Mouse (Mus musculus): ENCODE results near the gene Gdpgp1. TPM values are rescaled to one million over a fixed set of nuclear protein-coding genes. Genes with fewer than 3 reads are reported as not detected.

Gene Gdpgp1
- total and polyA plus RNA-seq, 3 experiments, result 2.0 to 3.6 (median 3.0) TPM

- Histone ChIP-seq H3K27me3 (replicated peaks) (no peaks in the 10 kb centered on the region), H3K4me1 (ENCODE audit: control insufficient read depth in 1 of 2, insufficient read depth in 2 of 2) (no peaks in the 10 kb centered on the region), H3K4me2 (ENCODE audit: insufficient read depth, low read depth, poor library complexity, severe bottlenecking) (no peak overlapping the region), H3K27ac (ENCODE audit: insufficient read depth, low read depth) (no peak overlapping the region), H3K79me2 (replicated peaks; ENCODE audit: control insufficient read depth, extremely low read depth, insufficient read depth, poor library complexity, severe bottlenecking) (no peaks in the 10 kb centered on the region), H3K9ac (ENCODE audit: insufficient read depth, low read depth) (no peak overlapping the region), H3K36me3 (replicated peaks in 1 of 2; ENCODE audit: control insufficient read depth in 1 of 2, insufficient read depth in 1 of 2, low read length in 1 of 2) (peaks cover 54 to 92% of the 10 kb centered on the region in 2 experiments), H3K4me3 (replicated peaks in 1 of 3; ENCODE audit: low read depth in 2 of 3, low read length in 2 of 3, poor library complexity in 1 of 3) (no peak overlapping the region), H3K9me3 (replicated peaks; ENCODE audit: low read length) (no peaks in the 10 kb centered on the region)
- no peak for TF ChIP-seq JUND (conservative IDR thresholded peaks at IDR 0.05; ENCODE audit: low read depth, low read length)
- TF ChIP-seq USF1 (IDR thresholded peaks at IDR 0.05; ENCODE audit: low read depth, low read length), result no peak
- no peak for DNase-seq (ENCODE audit: extremely low read depth)
- dilution Hi-C loops (cut with MboI; ENCODE audit: extremely low pct_ligation_motif_present, extremely low pct_unique_long_range_greater_than_20kb, low sequenced_read_pairs), result no loop called here
- in situ Hi-C loops (cut with MboI; ENCODE audit: low pct_ligation_motif_present, low pct_unique_long_range_greater_than_20kb, low sequenced_read_pairs), result no loop called here
Observed at GRCm38 (mm10) chr7:80284391-80284790, 51.7 kb downstream of the Gdpgp1 start.

- Histone ChIP-seq H3K4me1 (ENCODE audit: control insufficient read depth in 1 of 2, insufficient read depth in 2 of 2) (no peaks in the 10 kb centered on the region), H3K4me3 (replicated peaks in 1 of 3; ENCODE audit: low read depth in 2 of 3, low read length in 2 of 3, poor library complexity in 1 of 3) (no peak overlapping the region), H3K27me3 (replicated peaks) (no peaks in the 10 kb centered on the region), H3K79me2 (replicated peaks; ENCODE audit: control insufficient read depth, extremely low read depth, insufficient read depth, poor library complexity, severe bottlenecking) (no peaks in the 10 kb centered on the region), H3K4me2 (ENCODE audit: insufficient read depth, low read depth, poor library complexity, severe bottlenecking) (no peak overlapping the region), H3K36me3 (replicated peaks in 1 of 2; ENCODE audit: control insufficient read depth in 1 of 2, insufficient read depth in 1 of 2, low read length in 1 of 2) (peaks cover 58 to 92% of the 10 kb centered on the region in 2 experiments), H3K9ac (ENCODE audit: insufficient read depth, low read depth) (no peak overlapping the region), H3K9me3 (replicated peaks; ENCODE audit: low read length) (no peaks in the 10 kb centered on the region), H3K27ac (ENCODE audit: insufficient read depth, low read depth) (no peak overlapping the region)
- no peak for DNase-seq (ENCODE audit: extremely low read depth)
- no peak for TF ChIP-seq SMC3 (IDR thresholded peaks at IDR 0.05; ENCODE audit: low read depth, low read length)
- TF ChIP-seq BHLHE40 (IDR thresholded peaks at IDR 0.05; ENCODE audit: low read depth, low read length), result no peak
- no peak for TF ChIP-seq TCF12 (IDR thresholded peaks at IDR 0.05; ENCODE audit: low read depth, low read length)
- TF ChIP-seq NRF1 (IDR thresholded peaks at IDR 0.05; ENCODE audit: low read depth, low read length), result no peak
- no peak for TF ChIP-seq POLR2A (IDR thresholded peaks at IDR 0.05; ENCODE audit: low read depth, low read length)
- TF ChIP-seq UBTF (IDR thresholded peaks at IDR 0.05; ENCODE audit: low read depth, low read length), result no peak
- TF ChIP-seq EP300 (IDR thresholded peaks at IDR 0.05; ENCODE audit: low read length), result no peak
- no peak for TF ChIP-seq JUN (IDR thresholded peaks at IDR 0.05; ENCODE audit: insufficient read depth, low read depth, low read length)
- no peak for TF ChIP-seq ZNF384 (IDR thresholded peaks at IDR 0.05; ENCODE audit: low read depth, low read length)
- TF ChIP-seq NELFE (IDR thresholded peaks at IDR 0.05; ENCODE audit: low read depth, low read length), result no peak
- TF ChIP-seq MXI1 (IDR thresholded peaks at IDR 0.05; ENCODE audit: low read depth, low read length), result no peak
- in situ Hi-C loops (cut with MboI; ENCODE audit: low pct_ligation_motif_present, low pct_unique_long_range_greater_than_20kb, low sequenced_read_pairs), result no loop called here
- dilution Hi-C loops (cut with MboI; ENCODE audit: extremely low pct_ligation_motif_present, extremely low pct_unique_long_range_greater_than_20kb, low sequenced_read_pairs), result no loop called here
Observed at GRCm38 (mm10) chr7:80285725-80286124, 53.1 kb downstream of the Gdpgp1 start.

- no peak overlapping the region for H3K9ac ChIP-seq (ENCODE audit: insufficient read depth, low read depth)
- no peak overlapping the region for H3K27ac ChIP-seq (ENCODE audit: insufficient read depth, low read depth)
- dilution Hi-C loops (cut with MboI; ENCODE audit: extremely low pct_ligation_motif_present, extremely low pct_unique_long_range_greater_than_20kb, low sequenced_read_pairs) (no loop called here), in situ Hi-C loops (cut with MboI; ENCODE audit: low pct_ligation_motif_present, low pct_unique_long_range_greater_than_20kb, low sequenced_read_pairs) (no loop called here)
- peaks cover 58 to 89% of the 10 kb centered on the region in 2 experiments for H3K36me3 ChIP-seq (replicated peaks in 1 of 2; ENCODE audit: control insufficient read depth in 1 of 2, insufficient read depth in 1 of 2, low read length in 1 of 2)
- no peak for DNase-seq (ENCODE audit: extremely low read depth)
- no peaks in the 10 kb centered on the region for H3K27me3 ChIP-seq (replicated peaks)
- H3K4me2 ChIP-seq (ENCODE audit: insufficient read depth, low read depth, poor library complexity, severe bottlenecking), result no peak overlapping the region
- no peaks in the 10 kb centered on the region for H3K4me1 ChIP-seq (ENCODE audit: control insufficient read depth in 1 of 2, insufficient read depth in 2 of 2)
- H3K9me3 ChIP-seq (replicated peaks; ENCODE audit: low read length), result no peaks in the 10 kb centered on the region
- H3K4me3 ChIP-seq (replicated peaks in 1 of 3; ENCODE audit: low read depth in 2 of 3, low read length in 2 of 3, poor library complexity in 1 of 3), result no peak overlapping the region
- no peaks in the 10 kb centered on the region for H3K79me2 ChIP-seq (replicated peaks; ENCODE audit: control insufficient read depth, extremely low read depth, insufficient read depth, poor library complexity, severe bottlenecking)
- TF ChIP-seq HCFC1 (IDR thresholded peaks at IDR 0.05; ENCODE audit: low read depth, low read length) (no peak), RAD21 (IDR thresholded peaks at IDR 0.05; ENCODE audit: low read depth, low read length) (no peak), ZC3H11A (IDR thresholded peaks at IDR 0.05; ENCODE audit: low read depth, low read length) (no peak), SIN3A (IDR thresholded peaks at IDR 0.05; ENCODE audit: low read length) (no peak)
Observed at GRCm38 (mm10) chr7:80287736-80288135, 55.1 kb downstream of the Gdpgp1 start.

Other genes starting within 250 kb of the Gdpgp1 start
- 16.2 and 16.3 TPM in 2 replicates for gene Zfp710, start 208.1 kb upstream of the Gdpgp1 start, total RNA-seq (2012; rRNA removed)
- 6.1 and 7.6 TPM in 2 replicates for gene Zfp710, start 208.1 kb upstream of the Gdpgp1 start, total RNA-seq (2014; rRNA removed)
- 12.1 and 14.4 TPM in 2 replicates for gene Zfp710, start 208.1 kb upstream of the Gdpgp1 start, polyA plus RNA-seq (2012; ENCODE audit: insufficient read length, low read depth)
- 71.1 and 96.4 TPM in 2 replicates for gene Idh2, start 117.5 kb upstream of the Gdpgp1 start, total RNA-seq (2012; rRNA removed)
- gene Idh2, start 117.5 kb upstream of the Gdpgp1 start, total RNA-seq (2014; rRNA removed), result 20.8 and 21.5 TPM in 2 replicates
- 13.6 and 21.1 TPM in 2 replicates for gene Idh2, start 117.5 kb upstream of the Gdpgp1 start, polyA plus RNA-seq (2012; ENCODE audit: insufficient read length, low read depth)
- 8.6 and 9.4 TPM in 2 replicates for gene Sema4b, start 46.0 kb upstream of the Gdpgp1 start, total RNA-seq (2012; rRNA removed)
- 1.3 and 1.5 TPM in 2 replicates for gene Sema4b, start 46.0 kb upstream of the Gdpgp1 start, total RNA-seq (2014; rRNA removed)
- gene Sema4b, start 46.0 kb upstream of the Gdpgp1 start, polyA plus RNA-seq (2012; ENCODE audit: insufficient read length, low read depth), result 5.2 and 6.7 TPM in 2 replicates
- 69.6 and 73.1 TPM in 2 replicates for gene Cib1, start 52 bp upstream of the Gdpgp1 start, total RNA-seq (2012; rRNA removed)
- gene Cib1, start 52 bp upstream of the Gdpgp1 start, total RNA-seq (2014; rRNA removed), result 29.1 and 29.5 TPM in 2 replicates
- 48.1 and 51.8 TPM in 2 replicates for gene Cib1, start 52 bp upstream of the Gdpgp1 start, polyA plus RNA-seq (2012; ENCODE audit: insufficient read length, low read depth)
- gene Ttll13, start 13.5 kb downstream of the Gdpgp1 start, total RNA-seq (2012; rRNA removed), result 0.59 TPM in 2 replicates
- gene Ttll13, start 13.5 kb downstream of the Gdpgp1 start, total RNA-seq (2014; rRNA removed), result not detected in 2 replicates
- 0.55 TPM in 1 of 2 replicates, not detected in the other for gene Ttll13, start 13.5 kb downstream of the Gdpgp1 start, polyA plus RNA-seq (2012; ENCODE audit: insufficient read length, low read depth)
- 32.1 and 33.3 TPM in 2 replicates for gene Ngrn, start 28.4 kb downstream of the Gdpgp1 start, total RNA-seq (2012; rRNA removed)
- gene Ngrn, start 28.4 kb downstream of the Gdpgp1 start, total RNA-seq (2014; rRNA removed), result 43.2 and 45.6 TPM in 2 replicates
- gene Ngrn, start 28.4 kb downstream of the Gdpgp1 start, polyA plus RNA-seq (2012; ENCODE audit: insufficient read length, low read depth), result 28.3 and 30.9 TPM in 2 replicates
- gene Vps33b, start 36.8 kb downstream of the Gdpgp1 start, total RNA-seq (2012; rRNA removed), result 20.6 and 23.2 TPM in 2 replicates
- 15.5 and 15.8 TPM in 2 replicates for gene Vps33b, start 36.8 kb downstream of the Gdpgp1 start, total RNA-seq (2014; rRNA removed)
- 16.6 and 20.4 TPM in 2 replicates for gene Vps33b, start 36.8 kb downstream of the Gdpgp1 start, polyA plus RNA-seq (2012; ENCODE audit: insufficient read length, low read depth)
- gene Prc1, start 61.6 kb downstream of the Gdpgp1 start, total RNA-seq (2012; rRNA removed), result 52.5 and 64.8 TPM in 2 replicates
- 83.0 and 84.4 TPM in 2 replicates for gene Prc1, start 61.6 kb downstream of the Gdpgp1 start, total RNA-seq (2014; rRNA removed)
- gene Prc1, start 61.6 kb downstream of the Gdpgp1 start, polyA plus RNA-seq (2012; ENCODE audit: insufficient read length, low read depth), result 75.6 and 80.4 TPM in 2 replicates
- 16.4 and 18.3 TPM in 2 replicates for gene Rccd1, start 91.6 kb downstream of the Gdpgp1 start, total RNA-seq (2012; rRNA removed)
- 14.1 and 18.5 TPM in 2 replicates for gene Rccd1, start 91.6 kb downstream of the Gdpgp1 start, total RNA-seq (2014; rRNA removed)
- 17.4 and 21.0 TPM in 2 replicates for gene Rccd1, start 91.6 kb downstream of the Gdpgp1 start, polyA plus RNA-seq (2012; ENCODE audit: insufficient read length, low read depth)
- gene Unc45a, start 108.1 kb downstream of the Gdpgp1 start, total RNA-seq (2012; rRNA removed), result 21.8 and 22.6 TPM in 2 replicates
- gene Unc45a, start 108.1 kb downstream of the Gdpgp1 start, total RNA-seq (2014; rRNA removed), result 7.9 and 13.8 TPM in 2 replicates
- gene Unc45a, start 108.1 kb downstream of the Gdpgp1 start, polyA plus RNA-seq (2012; ENCODE audit: insufficient read length, low read depth), result 16.8 and 22.2 TPM in 2 replicates
- gene Hddc3, start 110.2 kb downstream of the Gdpgp1 start, total RNA-seq (2012; rRNA removed), result 9.6 and 12.6 TPM in 2 replicates
- 3.1 and 5.5 TPM in 2 replicates for gene Hddc3, start 110.2 kb downstream of the Gdpgp1 start, total RNA-seq (2014; rRNA removed)
- 2.6 and 4.6 TPM in 2 replicates for gene Hddc3, start 110.2 kb downstream of the Gdpgp1 start, polyA plus RNA-seq (2012; ENCODE audit: insufficient read length, low read depth)
- 46.3 and 48.3 TPM in 2 replicates for gene Man2a2, start 138.5 kb downstream of the Gdpgp1 start, total RNA-seq (2012; rRNA removed)
- gene Man2a2, start 138.5 kb downstream of the Gdpgp1 start, total RNA-seq (2014; rRNA removed), result 12.5 and 14.3 TPM in 2 replicates
- 33.6 and 44.3 TPM in 2 replicates for gene Man2a2, start 138.5 kb downstream of the Gdpgp1 start, polyA plus RNA-seq (2012; ENCODE audit: insufficient read length, low read depth)
- 7.1 and 9.8 TPM in 2 replicates for gene Fes, start 155.1 kb downstream of the Gdpgp1 start, total RNA-seq (2012; rRNA removed)
- 4.3 and 6.5 TPM in 2 replicates for gene Fes, start 155.1 kb downstream of the Gdpgp1 start, total RNA-seq (2014; rRNA removed)
- gene Fes, start 155.1 kb downstream of the Gdpgp1 start, polyA plus RNA-seq (2012; ENCODE audit: insufficient read length, low read depth), result 11.7 and 16.2 TPM in 2 replicates
- 11.1 and 13.5 TPM in 2 replicates for gene Furin, start 172.6 kb downstream of the Gdpgp1 start, total RNA-seq (2012; rRNA removed)
- gene Furin, start 172.6 kb downstream of the Gdpgp1 start, total RNA-seq (2014; rRNA removed), result 1.1 and 1.5 TPM in 2 replicates
- 17.0 and 20.9 TPM in 2 replicates for gene Furin, start 172.6 kb downstream of the Gdpgp1 start, polyA plus RNA-seq (2012; ENCODE audit: insufficient read length, low read depth)